Mouse (Mus musculus): ENCODE measurements around the gene Mapkap1. TPM values are rescaled to one million over a fixed set of nuclear protein-coding genes. Genes with fewer than 3 reads are reported as not detected.

Mapkap1 gene
- total RNA-seq, 2 experiments from 2014 or later, result 55.1 to 69.0 TPM

DNA sequence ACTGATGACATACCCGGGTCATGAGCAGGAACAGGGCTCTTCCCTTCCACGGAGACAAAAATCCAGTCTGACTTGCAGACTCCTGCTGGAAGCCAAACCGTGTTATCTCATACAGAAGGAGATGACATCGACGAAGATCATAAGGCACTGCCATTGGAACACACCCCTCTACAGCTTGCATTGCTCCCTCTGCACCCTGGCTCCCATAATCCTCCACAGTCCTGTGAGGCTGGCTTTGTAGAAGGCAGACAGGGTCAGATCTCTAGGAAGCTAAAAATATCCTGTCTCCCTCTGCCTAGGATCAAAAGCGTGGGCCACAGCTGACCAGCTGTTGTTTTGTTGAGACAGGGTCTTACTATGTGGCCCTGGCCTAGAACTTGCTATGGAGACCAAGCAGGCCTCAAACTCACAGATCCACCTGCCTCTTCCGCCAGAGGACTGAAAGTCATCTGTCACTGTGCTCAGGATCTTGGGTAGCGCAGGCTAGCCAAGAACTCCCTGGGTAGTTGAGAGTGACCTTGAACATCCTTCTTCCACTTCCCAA, 262.7 kb downstream of the Mapkap1 start:
- Histone ChIP-seq H3K27ac (peak overlapping the region; percentile 68), H3K4me3 (no peak overlapping the region; the same call in none of the 2 replicates)
- intact Hi-C loops (cut with DNase I), result no loop called here
- DNase-seq, result no peak
- TF ChIP-seq CTCF (IDR thresholded peaks at IDR 0.05), result no peak

DNA sequence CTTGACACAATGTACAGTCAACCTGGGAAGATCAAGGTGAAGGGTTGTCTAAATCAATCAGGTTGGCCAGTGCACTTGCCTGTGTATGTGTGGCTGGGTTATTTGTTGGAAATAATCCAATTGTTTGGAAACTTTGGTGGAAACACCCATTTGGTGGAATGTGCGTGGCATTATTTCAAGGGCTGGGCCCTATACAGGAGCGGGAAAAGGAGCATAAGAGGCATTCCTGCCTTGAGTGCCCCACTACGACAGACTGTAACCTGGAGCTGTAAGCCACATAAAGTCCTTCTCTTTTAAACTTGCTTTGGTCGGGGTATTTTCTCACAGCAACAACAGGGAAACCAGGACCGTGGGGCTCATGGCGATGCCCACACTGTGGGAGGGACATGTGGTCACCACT, 263.9 kb downstream of the Mapkap1 start:
- no peak for TF ChIP-seq CTCF (IDR thresholded peaks at IDR 0.05)
- Histone ChIP-seq H3K4me3 (no peak overlapping the region), H3K27ac (no peak overlapping the region)
- no peak for DNase-seq
- intact Hi-C loops (cut with DNase I), result no loop called here

DNA sequence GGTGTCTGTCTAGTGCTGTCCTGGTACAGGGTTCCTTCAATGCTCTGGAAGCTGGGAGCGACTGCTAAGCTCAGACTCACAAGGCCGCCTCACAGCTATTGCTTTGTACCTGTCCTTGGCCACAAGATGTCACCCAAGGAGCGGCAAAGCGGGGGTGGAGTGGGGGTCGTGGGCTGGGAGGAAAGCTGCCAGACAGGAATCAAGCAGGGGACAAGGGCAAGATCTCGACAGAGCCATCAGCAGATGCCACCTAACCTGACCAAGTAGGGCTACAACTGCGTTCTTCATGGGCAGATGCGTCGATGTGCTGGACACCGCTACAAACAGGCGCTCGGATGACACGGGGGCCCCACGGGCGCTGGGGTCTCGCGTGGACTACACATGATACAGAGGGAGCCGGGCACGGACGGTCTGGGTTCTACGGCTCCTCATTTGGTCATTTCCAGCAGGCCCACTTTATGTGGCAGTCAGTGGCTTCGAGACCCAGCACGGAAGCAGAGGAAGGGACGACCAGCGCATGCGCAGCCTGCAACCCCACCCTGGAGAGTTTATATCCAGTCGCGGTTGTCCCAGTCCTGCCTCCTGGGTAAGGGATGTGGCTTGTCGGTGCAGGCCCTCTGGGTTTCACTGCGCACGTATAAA, 264.9 kb downstream of the Mapkap1 start:
- intact Hi-C loops (cut with DNase I), result no loop called here
- TF ChIP-seq CTCF (IDR thresholded peaks at IDR 0.05), result peak; percentile 51
- DNase-seq, result peak; percentile 58
- Histone ChIP-seq H3K27ac (peak overlapping the region; percentile 51; the same call in 1 of the 2 replicates), H3K4me3 (peak overlapping the region; percentile 66)

DNA sequence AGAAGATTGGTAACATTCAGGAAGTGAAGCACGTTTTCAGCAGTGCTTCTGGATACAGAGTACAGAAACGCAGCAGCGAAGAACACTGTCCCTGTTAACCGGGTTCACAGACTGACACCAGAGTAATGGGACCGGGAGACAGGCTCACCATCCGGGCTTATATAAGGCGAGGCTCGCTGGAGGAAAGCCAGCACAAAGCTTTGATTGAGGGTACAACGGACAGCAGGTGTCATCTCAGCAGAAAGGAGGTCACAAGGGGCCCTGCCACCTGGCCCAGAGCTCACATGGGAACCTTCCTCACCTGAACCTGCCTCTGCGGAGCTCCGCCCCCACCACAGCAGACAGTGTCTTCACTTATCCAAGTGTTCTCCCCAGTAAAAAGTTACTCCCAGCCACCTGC, 267.3 kb downstream of the Mapkap1 start:
- DNase-seq, result peak; percentile 33
- Histone ChIP-seq H3K27ac (no peak overlapping the region), H3K4me3 (no peak overlapping the region)
- intact Hi-C loops (cut with DNase I), result no loop called here
- no peak for TF ChIP-seq CTCF (IDR thresholded peaks at IDR 0.05)

Other genes with a start within 250 kb of the Mapkap1 start
- 1 to 10 TPM; 2.3 TPM for gene Pbx3, start 33.6 kb upstream of the Mapkap1 start, total RNA-seq (2021)

All from gastrocnemius, adult 2 months (tissue).